ENCODE assay signal across 22 mouse cellular contexts in genomic region chr7:89713059-89713458, GRCm38 (mm10).
DNase-seq lines count a peak whose midpoint lies in the region; ATAC-seq and TF ChIP-seq lines count a peak whose summit lies in the region.
"Had no signal": no experiment of that assay in that cellular context is flagged by ENCODE, and none has a peak within 500 bp of the region (broad histone marks: within the 10 kb centered on the region; RNA-seq: fewer than 3 reads in every experiment).

No protein-coding gene starts in this region.

- H3K4me3 ChIP-seq in intestine, embryonic 14.5 days (ENCODE audit: low read depth, low read length) = no peak overlapping the region
- H3K4me3 ChIP-seq in intestine, embryonic 15.5 days (replicated peaks) = no peak overlapping the region
- H3K4me3 ChIP-seq in intestine, postnatal 0 days (ENCODE audit: low read depth, low read length) = no peak overlapping the region
- no peak overlapping the region for H3K4me3 ChIP-seq in liver, embryonic 12.5 days
- H3K4me3 ChIP-seq: embryonic facial prominence, embryonic 13.5 days; embryonic facial prominence, embryonic 15.5 days; erythroblast, embryonic 14.5 days; forebrain, embryonic 10.5 days; forebrain, embryonic 12.5 days had no signal

- no peaks in the 10 kb centered on the region for H3K36me3 ChIP-seq in intestine, embryonic 14.5 days (ENCODE audit: control insufficient read depth, insufficient read depth, low read length)
- H3K36me3 ChIP-seq in intestine, embryonic 15.5 days = no peaks in the 10 kb centered on the region
- H3K36me3 ChIP-seq in intestine, postnatal 0 days (ENCODE audit: control insufficient read depth, insufficient read depth) = no peaks in the 10 kb centered on the region
- H3K36me3 ChIP-seq in liver, embryonic 12.5 days = no peaks in the 10 kb centered on the region
- H3K36me3 ChIP-seq: embryonic facial prominence, embryonic 13.5 days; embryonic facial prominence, embryonic 15.5 days; forebrain, embryonic 10.5 days; forebrain, embryonic 12.5 days had no signal

- no peaks in the 10 kb centered on the region for H3K27me3 ChIP-seq in intestine, embryonic 14.5 days (replicated peaks; ENCODE audit: control insufficient read depth, insufficient read depth, low read length)
- H3K27me3 ChIP-seq in intestine, embryonic 15.5 days (replicated peaks) = no peaks in the 10 kb centered on the region
- H3K27me3 ChIP-seq in intestine, postnatal 0 days (replicated peaks; ENCODE audit: control insufficient read depth, insufficient read depth, low read length) = no peaks in the 10 kb centered on the region
- H3K27me3 ChIP-seq in liver, embryonic 12.5 days (replicated peaks) = no peaks in the 10 kb centered on the region
- H3K27me3 ChIP-seq: embryonic facial prominence, embryonic 13.5 days; embryonic facial prominence, embryonic 15.5 days; forebrain, embryonic 12.5 days had no signal

- H3K9me3 ChIP-seq in intestine, embryonic 14.5 days (ENCODE audit: control insufficient read depth, low read length) = no peaks in the 10 kb centered on the region
- no peaks in the 10 kb centered on the region for H3K9me3 ChIP-seq in intestine, embryonic 15.5 days
- no peaks in the 10 kb centered on the region for H3K9me3 ChIP-seq in intestine, postnatal 0 days (ENCODE audit: control insufficient read depth)
- H3K9me3 ChIP-seq in liver, embryonic 12.5 days (replicated peaks) = no peaks in the 10 kb centered on the region
- H3K9me3 ChIP-seq: embryonic facial prominence, embryonic 13.5 days; embryonic facial prominence, embryonic 15.5 days; forebrain, embryonic 10.5 days; forebrain, embryonic 12.5 days had no signal

- H3K4me1 ChIP-seq in intestine, embryonic 14.5 days (replicated peaks; ENCODE audit: control insufficient read depth, insufficient read depth, low read length) = no peaks in the 10 kb centered on the region
- 0 out of 2 replicates have a peak, but pooled peaks cover 6% of the 10 kb centered on the region for H3K4me1 ChIP-seq in intestine, embryonic 15.5 days (replicated peaks)
- peaks cover 3% of the 10 kb centered on the region for H3K4me1 ChIP-seq in intestine, postnatal 0 days (replicated peaks; ENCODE audit: control insufficient read depth, insufficient read depth, low read length)
- no peaks in the 10 kb centered on the region for H3K4me1 ChIP-seq in liver, embryonic 12.5 days
- H3K4me1 ChIP-seq: embryonic facial prominence, embryonic 13.5 days; embryonic facial prominence, embryonic 15.5 days; forebrain, embryonic 10.5 days; forebrain, embryonic 12.5 days had no signal

- TF ChIP-seq CTCF in intestine, postnatal 0 days (IDR thresholded peaks at IDR 0.05; ENCODE audit: low read depth) = no peak

- no peak overlapping the region for H3K9ac ChIP-seq in intestine, embryonic 14.5 days (ENCODE audit: low read length)
- no peak overlapping the region for H3K9ac ChIP-seq in intestine, embryonic 15.5 days
- no peak overlapping the region for H3K9ac ChIP-seq in intestine, postnatal 0 days (ENCODE audit: low read depth, low read length)
- H3K9ac ChIP-seq in liver, embryonic 12.5 days = no peak overlapping the region
- H3K9ac ChIP-seq: embryonic facial prominence, embryonic 13.5 days; embryonic facial prominence, embryonic 15.5 days; forebrain, embryonic 12.5 days had no signal

- no peak overlapping the region for H3K27ac ChIP-seq in intestine, embryonic 14.5 days (ENCODE audit: low read depth)
- H3K27ac ChIP-seq in intestine, embryonic 15.5 days = no peak overlapping the region
- H3K27ac ChIP-seq in intestine, postnatal 0 days (ENCODE audit: low read depth, low read length) = no peak overlapping the region
- no peak overlapping the region for H3K27ac ChIP-seq in liver, embryonic 12.5 days
- H3K27ac ChIP-seq: embryonic facial prominence, embryonic 13.5 days; embryonic facial prominence, embryonic 15.5 days; forebrain, embryonic 10.5 days; forebrain, embryonic 12.5 days had no signal

- no peak overlapping the region for H3K4me2 ChIP-seq in intestine, embryonic 14.5 days (ENCODE audit: low read length)
- H3K4me2 ChIP-seq in intestine, embryonic 15.5 days (replicated peaks) = no peak overlapping the region
- no peak overlapping the region for H3K4me2 ChIP-seq in intestine, postnatal 0 days (replicated peaks; ENCODE audit: low read depth)
- no peak overlapping the region for H3K4me2 ChIP-seq in liver, embryonic 12.5 days
- H3K4me2 ChIP-seq: embryonic facial prominence, embryonic 13.5 days; embryonic facial prominence, embryonic 15.5 days; forebrain, embryonic 12.5 days had no signal

- DNase-seq in intestine, embryonic 14.5 days (ENCODE audit: low spot score) = no peak
- DNase-seq: adrenal gland, adult 2 months; adrenal gland, postnatal 10 days; adrenal gland, postnatal 25 days; cerebellum, adult 11 months; cerebellum, adult 18-20 months; cerebellum, adult 8-10 months; cerebellum, adult 9-11 months; cerebellum, postnatal 14 days; cerebellum, postnatal 36 days; embryo, embryonic 11 days had no signal

- ATAC-seq in intestine, embryonic 14.5 days (replicated peaks; ENCODE audit: low FRiP score, low TSS enrichment, low read depth) = peak; percentile 50; the same call in 1 of the 2 replicates
- peak; percentile 88 for ATAC-seq in intestine, embryonic 15.5 days
- peak; percentile 53; the same call in 1 of the 2 replicates for ATAC-seq in intestine, postnatal 0 days
- no peak for ATAC-seq in liver, embryonic 12.5 days
- no peak for ATAC-seq in megakaryocyte-erythroid progenitor cell, adult 5-6 weeks (replicated peaks; ENCODE audit: low FRiP score, low TSS enrichment, poor library complexity, severe bottlenecking)
- ATAC-seq: forebrain, embryonic 14.5 days; forebrain, embryonic 16.5 days had no signal

Comparison
In these comparisons a context has a peak if more than half of its experiments do, and no peak if none do; other contexts are left out.
1. ATAC-seq: peak in intestine, embryonic 14.5 days (single experiment), intestine, embryonic 15.5 days (single experiment) and intestine, postnatal 0 days (single experiment); none in liver, embryonic 12.5 days (single experiment) and megakaryocyte-erythroid progenitor cell, adult 5-6 weeks (single experiment).